Comparison of ENCODE assay signal across 10 mouse cellular contexts in genomic region chr19:21143970-21144595, GRCm38 (mm10).
DNase-seq lines count a peak whose midpoint lies in the region; ATAC-seq lines count a peak whose summit lies in the region.
"Had no signal": no experiment of that assay in that cellular context is flagged by ENCODE, and none has a peak within 500 bp of the region (broad histone marks: within the 10 kb centered on the region; RNA-seq: fewer than 3 reads in every experiment).

No protein-coding gene starts in this region.

- no peak for ATAC-seq in heart, embryonic 15.5 days (replicated peaks; ENCODE audit: insufficient number of reproducible peaks, insufficient read depth, low FRiP score, low read depth)
- no peak for ATAC-seq in neural tube, embryonic 11.5 days (ENCODE audit: insufficient read depth, low FRiP score, low TSS enrichment)
- 0 out of 2 replicates have a peak, but pooled peaks have one; percentile 37 for ATAC-seq in intestine, embryonic 15.5 days
- ATAC-seq in stomach, embryonic 16.5 days (ENCODE audit: insufficient read depth, low FRiP score) = no peak

- intact Hi-C loops in heart, postnatal 10 days (cut with DNase I) = no loop called here

- peaks cover 3% of the 10 kb centered on the region for H3K4me1 ChIP-seq in heart, embryonic 15.5 days (replicated peaks)
- H3K4me1 ChIP-seq in neural tube, embryonic 11.5 days (ENCODE audit: control insufficient read depth, insufficient read depth, low read length) = peaks cover 17% of the 10 kb centered on the region
- H3K4me1 ChIP-seq in intestine, embryonic 15.5 days (replicated peaks) = no peaks in the 10 kb centered on the region
- H3K4me1 ChIP-seq in stomach, embryonic 16.5 days (ENCODE audit: control insufficient read depth, insufficient read depth, low read length) = no peaks in the 10 kb centered on the region
- H3K4me1 ChIP-seq: hindbrain, embryonic 13.5 days had no signal

- WGBS in heart, embryonic 15.5 days = 44% methylated on average over 7 of the region's 7 CpGs
- 44% methylated on average over 7 of the region's 7 CpGs for WGBS in neural tube, embryonic 11.5 days
- 31% methylated on average over 7 of the region's 7 CpGs for WGBS in intestine, embryonic 15.5 days
- WGBS in stomach, embryonic 16.5 days = 22% methylated on average over 7 of the region's 7 CpGs

- H3K4me2 ChIP-seq in heart, embryonic 15.5 days = peak overlapping the region; percentile 33
- H3K4me2 ChIP-seq in neural tube, embryonic 11.5 days (ENCODE audit: low read depth) = peak overlapping the region; percentile 5; the same call in 1 of the 2 replicates
- H3K4me2 ChIP-seq in intestine, embryonic 15.5 days (replicated peaks) = peak overlapping the region; percentile 20; the same call in 1 of the 2 replicates
- H3K4me2 ChIP-seq in stomach, embryonic 16.5 days (ENCODE audit: low read depth, low read length) = peak overlapping the region; percentile 31
- H3K4me2 ChIP-seq: hindbrain, embryonic 13.5 days had no signal

- no peak for DNase-seq in heart, postnatal 10 days
- DNase-seq in neural tube, embryonic 11.5 days (ENCODE audit: low spot score) = no peak
- no peak for DNase-seq in neural tube, embryonic 10.5 days (ENCODE audit: extremely low spot score, low spot score)
- no peak for DNase-seq in right cerebral cortex, postnatal 4 days
- no peak for DNase-seq in left cerebral cortex, adult 9 months (ENCODE audit: low spot score in 2 of 2)
- DNase-seq: layer of hippocampus, postnatal 36 days had no signal

- H3K4me3 ChIP-seq in heart, embryonic 15.5 days = no peak overlapping the region
- no peak overlapping the region for H3K4me3 ChIP-seq in neural tube, embryonic 11.5 days (ENCODE audit: low read depth, low read length)
- H3K4me3 ChIP-seq in intestine, embryonic 15.5 days (replicated peaks) = no peak overlapping the region
- no peak overlapping the region for H3K4me3 ChIP-seq in stomach, embryonic 16.5 days (replicated peaks; ENCODE audit: low read length)
- H3K4me3 ChIP-seq: hindbrain, embryonic 13.5 days had no signal

- no peaks in the 10 kb centered on the region for H3K9me3 ChIP-seq in heart, embryonic 15.5 days (replicated peaks)
- H3K9me3 ChIP-seq in neural tube, embryonic 11.5 days (ENCODE audit: control insufficient read depth, low read length) = no peaks in the 10 kb centered on the region
- H3K9me3 ChIP-seq in intestine, embryonic 15.5 days = no peaks in the 10 kb centered on the region
- H3K9me3 ChIP-seq in stomach, embryonic 16.5 days (replicated peaks; ENCODE audit: control insufficient read depth, low read length) = no peaks in the 10 kb centered on the region
- H3K9me3 ChIP-seq: hindbrain, embryonic 13.5 days had no signal

- H3K36me3 ChIP-seq in heart, embryonic 15.5 days = no peaks in the 10 kb centered on the region
- no peaks in the 10 kb centered on the region for H3K36me3 ChIP-seq in neural tube, embryonic 11.5 days (ENCODE audit: control insufficient read depth, insufficient read depth, low read length)
- H3K36me3 ChIP-seq in intestine, embryonic 15.5 days = no peaks in the 10 kb centered on the region
- no peaks in the 10 kb centered on the region for H3K36me3 ChIP-seq in stomach, embryonic 16.5 days (ENCODE audit: control insufficient read depth, insufficient read depth, low read length)
- H3K36me3 ChIP-seq: hindbrain, embryonic 13.5 days had no signal

- no peaks in the 10 kb centered on the region for H3K27me3 ChIP-seq in heart, embryonic 15.5 days
- H3K27me3 ChIP-seq in neural tube, embryonic 11.5 days (ENCODE audit: control insufficient read depth, insufficient read depth, low read length) = no peaks in the 10 kb centered on the region
- no peaks in the 10 kb centered on the region for H3K27me3 ChIP-seq in intestine, embryonic 15.5 days (replicated peaks)
- H3K27me3 ChIP-seq in stomach, embryonic 16.5 days (ENCODE audit: control insufficient read depth, insufficient read depth, low read length) = no peaks in the 10 kb centered on the region
- H3K27me3 ChIP-seq: hindbrain, embryonic 13.5 days had no signal

- H3K9ac ChIP-seq in heart, embryonic 15.5 days = no peak overlapping the region
- no peak overlapping the region for H3K9ac ChIP-seq in neural tube, embryonic 11.5 days (ENCODE audit: low read length)
- H3K9ac ChIP-seq in intestine, embryonic 15.5 days = no peak overlapping the region
- H3K9ac ChIP-seq in stomach, embryonic 16.5 days (ENCODE audit: low read length) = no peak overlapping the region
- H3K9ac ChIP-seq: hindbrain, embryonic 13.5 days had no signal

- H3K27ac ChIP-seq in heart, embryonic 15.5 days = no peak overlapping the region
- H3K27ac ChIP-seq in neural tube, embryonic 11.5 days (ENCODE audit: low read depth, low read length) = no peak overlapping the region
- no peak overlapping the region for H3K27ac ChIP-seq in intestine, embryonic 15.5 days
- no peak overlapping the region for H3K27ac ChIP-seq in stomach, embryonic 16.5 days (ENCODE audit: low read length)
- H3K27ac ChIP-seq: hindbrain, embryonic 13.5 days had no signal
